In the genomic region with DNA sequence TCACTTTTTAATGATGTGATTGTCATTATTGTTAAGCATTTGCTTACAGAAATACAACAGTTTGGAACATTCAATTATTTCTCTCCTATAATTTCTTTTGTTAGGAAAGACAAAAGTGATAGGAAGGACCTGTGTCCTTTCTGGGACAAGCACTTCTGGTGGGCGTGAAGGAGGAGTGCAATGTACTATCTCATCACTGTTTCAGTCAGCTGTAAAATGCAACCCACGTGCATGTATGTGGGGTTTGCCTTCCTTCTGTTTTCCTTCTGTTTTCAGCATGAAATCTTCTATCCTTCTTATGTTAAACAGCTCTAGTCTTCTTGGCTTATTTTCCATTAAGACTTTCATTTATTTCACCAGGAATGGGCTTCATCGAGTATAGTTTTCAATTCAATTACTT, we compare ENCODE assay signal across 32 mouse cellular contexts.
"Had no signal": no experiment of that assay in that cellular context is flagged by ENCODE, and none has a peak within 500 bp of the region (broad histone marks: within the 10 kb centered on the region; RNA-seq: fewer than 3 reads in every experiment).

No protein-coding gene starts in this region.

- H3K9ac ChIP-seq: limb, embryonic 12.5 days; limb, embryonic 13.5 days; liver, embryonic 12.5 days; liver, embryonic 13.5 days; liver, embryonic 14.5 days; liver, embryonic 15.5 days; liver, postnatal 0 days; lung, embryonic 14.5 days; lung, embryonic 15.5 days; midbrain, embryonic 12.5 days; midbrain, embryonic 13.5 days; midbrain, embryonic 15.5 days; neural tube, embryonic 12.5 days had no signal

- DNase-seq: left cerebral cortex, postnatal 4 days; liver; liver, embryonic 13.5 days; liver, postnatal 0 days; lung, adult 18-20 months; lung, adult 2 months; lung, embryonic 14.5 days; lung, postnatal 10 days; lung, postnatal 14 days; lung, postnatal 36 days; lung, postnatal 4 days; midbrain, embryonic 14.5 days had no signal

- H3K4me2 ChIP-seq: limb, embryonic 12.5 days; limb, embryonic 13.5 days; limb, embryonic 15.5 days; liver, embryonic 11.5 days; liver, embryonic 12.5 days; liver, embryonic 13.5 days; liver, embryonic 15.5 days; lung, embryonic 14.5 days; lung, embryonic 15.5 days; midbrain, embryonic 11.5 days; midbrain, embryonic 12.5 days; midbrain, embryonic 13.5 days; midbrain, embryonic 15.5 days had no signal

- H3K9me3 ChIP-seq: limb, embryonic 10.5 days; limb, embryonic 12.5 days; limb, embryonic 13.5 days; limb, embryonic 15.5 days; liver, embryonic 12.5 days; liver, embryonic 13.5 days; liver, embryonic 15.5 days; lung, embryonic 15.5 days; megakaryocyte, embryonic 14.5 days; midbrain, embryonic 12.5 days; midbrain, embryonic 13.5 days; midbrain, embryonic 15.5 days; neural tube, embryonic 12.5 days had no signal

- ATAC-seq: liver, embryonic 12.5 days; liver, postnatal 0 days; lung, postnatal 0 days; midbrain, embryonic 13.5 days; midbrain, embryonic 15.5 days; midbrain, embryonic 16.5 days had no signal

- H3K27me3 ChIP-seq: limb, embryonic 12.5 days; limb, embryonic 13.5 days; limb, embryonic 15.5 days; liver, embryonic 12.5 days; liver, embryonic 13.5 days; liver, embryonic 15.5 days; lung, embryonic 15.5 days; megakaryocyte, embryonic 14.5 days; midbrain, embryonic 12.5 days; midbrain, embryonic 13.5 days; midbrain, embryonic 15.5 days; neural tube, embryonic 12.5 days had no signal

- H3K4me3 ChIP-seq: limb, embryonic 10.5 days; limb, embryonic 12.5 days; limb, embryonic 13.5 days; limb, embryonic 15.5 days; liver, embryonic 12.5 days; liver, embryonic 13.5 days; liver, embryonic 15.5 days; lung, embryonic 15.5 days; midbrain, embryonic 10.5 days; midbrain, embryonic 12.5 days; midbrain, embryonic 13.5 days; midbrain, embryonic 15.5 days; myocyte; neural tube, embryonic 12.5 days had no signal

- H3K27ac ChIP-seq: limb, embryonic 10.5 days; limb, embryonic 12.5 days; limb, embryonic 13.5 days; limb, embryonic 15.5 days; liver, embryonic 12.5 days; liver, embryonic 13.5 days; liver, embryonic 14.5 days; liver, embryonic 15.5 days; lung, embryonic 15.5 days; macrophage; midbrain, embryonic 10.5 days; midbrain, embryonic 12.5 days; midbrain, embryonic 13.5 days; midbrain, embryonic 15.5 days; neural tube, embryonic 12.5 days had no signal

- H3K36me3 ChIP-seq: midbrain, embryonic 15.5 days had no signal
